Mouse (Mus musculus) layer of hippocampus, adult 18-20 months (tissue): Measurements from ENCODE around the gene Fmo1. TPM values are rescaled to one million over a fixed set of nuclear protein-coding genes. Genes with fewer than 3 reads are reported as not detected.
"Not testable (repeated sequence)": the region's sequence is repeated elsewhere in the genome, so short reads cannot be mapped to it uniquely, and the experiment has no call there.

Experiments
- DNase-seq, 2 experiments: peaks; one replicate each; pipeline ENCODE4 v3.0.0; 2022; ENCODE audit warnings: low spot score in 2 of 2
- total RNA-seq, 2 experiments: library from RNA; stranded (reverse); gene quantifications; 2 replicates each; pipeline ENCODE4 v1.2.3; 2021

The Fmo1 gene
- total RNA-seq, 2 experiments from 2014 or later = 7.3 to 8.6 TPM

DNA sequence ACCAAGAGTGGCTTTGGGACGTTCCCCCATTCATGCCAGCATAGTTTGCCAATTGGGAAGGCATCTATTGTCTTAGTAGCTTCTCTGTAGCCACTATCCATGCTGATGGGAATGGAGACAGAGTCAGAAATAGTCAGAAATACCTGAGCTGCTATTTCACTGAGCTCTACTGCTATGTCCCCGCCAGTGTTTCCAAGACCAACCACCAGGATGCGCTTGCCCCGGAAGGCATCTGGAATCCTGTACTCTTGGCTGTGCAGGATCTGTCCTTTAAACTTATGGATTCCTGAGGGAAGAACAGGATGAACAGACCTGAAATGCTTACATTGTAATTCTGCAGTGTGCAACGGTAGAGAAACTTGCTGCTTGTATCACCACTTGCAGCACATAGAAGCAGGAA lies 61.4 kb downstream of the Fmo1 start:
- no peak for DNase-seq

DNA sequence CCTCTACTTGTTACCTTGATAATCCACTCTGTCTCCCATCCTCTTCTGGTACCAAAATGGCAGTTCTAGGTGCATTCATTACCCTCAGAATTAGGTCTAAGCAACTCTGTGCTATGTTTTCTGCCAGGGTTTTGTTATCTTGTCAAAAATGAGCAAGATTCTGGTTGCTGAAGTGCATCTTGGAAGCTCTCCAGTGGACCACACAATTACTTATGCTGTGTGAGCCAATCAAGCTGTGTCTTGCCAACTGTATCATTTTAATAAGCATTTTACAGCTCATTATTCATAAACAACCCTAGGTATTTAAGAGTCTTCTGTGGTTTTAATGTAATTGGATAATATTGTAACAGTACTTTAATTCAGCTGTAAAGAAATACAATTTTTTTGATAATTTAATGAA lies 70.0 kb downstream of the Fmo1 start:
- no peak for DNase-seq

DNA sequence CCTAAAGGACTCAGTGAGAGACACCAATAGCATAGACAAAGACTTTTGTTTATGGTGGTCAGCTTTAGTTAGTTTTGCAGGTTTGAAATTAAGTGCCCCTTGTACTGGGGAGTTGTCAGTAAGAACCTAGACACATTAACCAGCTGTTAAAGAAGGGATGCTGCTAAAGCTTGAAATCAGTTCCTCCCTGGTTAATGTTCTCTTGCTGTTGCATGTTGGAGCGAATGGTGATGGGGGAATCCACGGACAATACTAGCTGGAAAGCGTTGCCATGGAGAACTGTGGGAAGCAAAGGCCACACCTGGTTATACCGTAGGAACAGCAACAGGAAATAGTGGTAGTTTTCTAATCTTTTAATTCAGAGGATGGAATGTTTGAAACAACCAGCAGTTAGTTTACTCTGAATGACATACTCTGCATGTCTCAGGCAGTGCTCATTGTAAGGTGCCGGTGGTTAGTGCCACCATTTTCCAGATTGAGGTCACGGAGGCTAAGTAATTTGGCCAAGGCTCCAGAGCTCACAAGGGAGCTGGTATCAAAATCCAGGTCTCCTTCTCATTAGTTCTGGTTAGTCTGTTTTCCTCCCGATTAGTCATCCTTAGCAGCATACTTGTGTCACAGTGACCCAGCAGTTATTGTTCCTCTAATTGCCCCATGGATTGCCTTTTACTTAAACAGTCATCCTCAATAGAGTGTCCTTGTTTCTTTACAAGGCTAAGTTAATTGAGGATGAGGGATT lies 73.9 kb downstream of the Fmo1 start:
- DNase-seq = no peak

DNA sequence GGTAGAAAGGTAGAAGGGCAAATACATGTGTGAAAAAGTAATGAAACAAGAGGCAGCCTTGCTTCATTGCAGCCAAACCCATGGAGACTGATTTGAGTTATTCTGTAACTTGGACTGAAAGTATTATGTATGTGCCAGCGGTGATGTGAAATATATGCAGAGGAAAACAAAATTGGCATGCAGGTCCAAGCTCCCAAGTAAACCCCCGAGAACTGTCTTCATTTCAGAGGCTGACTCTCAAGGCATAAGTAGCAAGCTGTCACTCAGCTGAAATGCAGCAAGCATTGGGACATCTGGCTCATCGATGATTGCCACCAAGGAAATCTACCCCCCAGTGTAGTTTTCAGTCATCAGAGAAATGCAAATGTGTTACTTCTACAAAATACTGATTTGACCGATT lies 81.2 kb downstream of the Fmo1 start:
- DNase-seq = peak in 1 of 2 experiments; percentile 3

DNA sequence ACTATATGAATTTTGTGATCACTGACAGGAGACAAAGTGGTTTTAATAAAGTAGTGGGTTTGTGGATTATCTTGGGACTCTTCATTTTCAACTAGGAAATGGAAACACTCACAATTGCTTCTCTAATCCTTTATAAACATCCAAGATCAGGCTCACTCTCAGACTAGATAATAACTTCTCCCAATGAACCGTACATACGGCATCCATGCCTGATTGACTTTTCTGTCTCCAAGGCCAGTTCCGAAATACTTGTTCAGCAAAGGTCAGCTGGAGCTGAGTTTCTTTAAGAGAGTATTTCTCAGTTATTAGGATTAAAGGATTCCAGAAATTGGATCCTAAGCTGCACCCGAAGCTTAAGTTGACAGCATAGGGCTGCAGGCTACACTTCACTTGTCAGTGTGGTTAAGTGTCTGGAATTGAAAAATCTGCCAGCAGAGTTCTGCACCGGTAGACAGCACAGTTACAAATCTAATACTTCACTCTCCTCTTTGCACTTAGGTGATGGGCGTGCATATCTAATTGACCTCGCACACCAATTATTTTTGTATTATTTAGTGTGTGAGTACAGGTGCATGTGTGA lies 82.7 kb downstream of the Fmo1 start:
- DNase-seq = no peak

DNA sequence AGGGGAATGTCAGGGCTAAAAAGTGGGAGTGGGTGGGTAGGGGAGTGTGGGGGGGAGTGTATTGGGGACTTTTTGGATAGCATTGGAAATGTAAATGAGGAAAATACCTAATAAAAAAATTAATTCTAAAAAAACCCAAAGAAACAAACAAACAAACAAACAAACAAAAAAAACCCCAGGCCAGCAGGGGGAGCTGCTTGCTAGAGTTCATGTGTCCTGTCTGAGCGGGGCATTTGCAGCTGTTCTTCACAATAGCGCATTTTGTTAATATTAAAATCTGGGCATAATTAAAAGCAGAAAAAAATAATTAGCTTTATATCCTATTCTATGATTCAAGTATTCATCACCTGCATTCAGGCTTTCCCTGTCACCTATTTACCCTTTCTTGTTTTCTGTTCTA lies 85.4 kb downstream of the Fmo1 start:
- DNase-seq = not testable (repeated sequence)

Other genes with a start within 250 kb of the Fmo1 start
- 1 to 10 TPM; 2.6 to 4.0 TPM for gene Myoc, start 227.5 kb downstream of the Fmo1 start, total RNA-seq
- gene Myocos, start 208.4 kb downstream of the Fmo1 start, total RNA-seq = not detected
- gene Prrc2c, start 126.1 kb downstream of the Fmo1 start, total RNA-seq = 100 to 1,000 TPM; 184 to 186 TPM
- gene Fmo4, start 52.6 kb downstream of the Fmo1 start, total RNA-seq = not detected
- 1 to 10 TPM; 3.2 to 5.5 TPM for gene Fmo2, start 32.1 kb upstream of the Fmo1 start, total RNA-seq
- gene Fmo6, start 70.9 kb upstream of the Fmo1 start, total RNA-seq = not detected
- gene Fmo3, start 117.9 kb upstream of the Fmo1 start, total RNA-seq = not detected
- not detected for gene Mroh9, start 219.1 kb upstream of the Fmo1 start, total RNA-seq